Mouse (Mus musculus) bone marrow macrophage, adult 2 months (primary cell): ENCODE results near the gene Antxr2. TPM values are rescaled to one million over a fixed set of nuclear protein-coding genes. Genes with fewer than 3 reads are reported as not detected.

ENCODE experiments used
- H3K27ac ChIP-seq: 2 replicates; pipeline ENCODE4 v1.5.1; 2012; ENCODE audit warnings: low read depth, low read length; ENCODE audit not compliant: insufficient read depth
- H3K4me1 ChIP-seq: 2 replicates; pipeline ENCODE4 v1.6.1; 2012; ENCODE audit warnings: low read length; ENCODE audit not compliant: control insufficient read depth, insufficient read depth
- H3K4me3 ChIP-seq: 2 replicates; pipeline ENCODE4 v1.5.1; 2012; ENCODE audit warnings: mild to moderate bottlenecking, low read length, moderate library complexity; ENCODE audit not compliant: insufficient read depth
- CTCF ChIP-seq: IDR thresholded peaks from 2 replicates; pipeline ENCODE4 v1.5.1; 2012; ENCODE audit warnings: low read depth, mild to moderate bottlenecking, low read length, moderate library complexity
- POLR2A ChIP-seq: IDR thresholded peaks from 2 replicates; pipeline ENCODE4 v1.6.1; 2012; ENCODE audit warnings: mild to moderate bottlenecking, low read depth, low read length, borderline replicate concordance
- polyA plus RNA-seq: library from polyadenylated mRNA; stranded (reverse); fragments of >200 nt; gene quantifications from 2 replicates; pipeline ENCODE4 v1.2.4, GENCODE M21; 2012; ENCODE audit not compliant: missing spikeins, insufficient read depth, insufficient read length

Gene Antxr2
- polyA plus RNA-seq, 1 experiment: 42.0 TPM

GRCm38 (mm10) chr5:97999261-97999824 is 31.5 kb downstream of the Antxr2 start:
- TF ChIP-seq POLR2A: no peak
- TF ChIP-seq CTCF: no peak
- H3K4me1 ChIP-seq: peaks cover 7% of the 10 kb centered on the region
- H3K27ac ChIP-seq: no peak overlapping the region

GRCm38 (mm10) chr5:97996500-97997176 is 34.2 kb downstream of the Antxr2 start:
- Histone ChIP-seq H3K27ac (no peak overlapping the region), H3K4me3 (no peak overlapping the region), H3K4me1 (peaks cover 7% of the 10 kb centered on the region)
- TF ChIP-seq POLR2A (no peak), CTCF (no peak)

More at GRCm38 (mm10) chr5:97999261-97999824, 31.5 kb downstream of the Antxr2 start:
- H3K4me3 ChIP-seq: no peak overlapping the region

GRCm38 (mm10) chr5:97995881-97996280 is 35.0 kb downstream of the Antxr2 start:
- Histone ChIP-seq H3K4me1 (peaks cover 7% of the 10 kb centered on the region), H3K27ac (no peak overlapping the region), H3K4me3 (no peak overlapping the region)
- no peak for TF ChIP-seq POLR2A

GRCm38 (mm10) chr5:97986656-97987294 is 44.1 kb downstream of the Antxr2 start:
- H3K4me1 ChIP-seq: no peaks in the 10 kb centered on the region
- TF ChIP-seq CTCF (no peak), POLR2A (no peak)
- H3K4me3 ChIP-seq: no peak overlapping the region
- no peak overlapping the region for H3K27ac ChIP-seq

- Histone ChIP-seq H3K27ac (no peak overlapping the region), H3K4me3 (no peak overlapping the region), H3K4me1 (no peaks in the 10 kb centered on the region)
- TF ChIP-seq CTCF (no peak), POLR2A (no peak)
Observed at GRCm38 (mm10) chr5:97983375-97983774, 47.5 kb downstream of the Antxr2 start.

- no peak for TF ChIP-seq CTCF
- TF ChIP-seq POLR2A: no peak
- no peak overlapping the region for H3K27ac ChIP-seq
- no peak overlapping the region for H3K4me3 ChIP-seq
- H3K4me1 ChIP-seq: no peaks in the 10 kb centered on the region
Observed at GRCm38 (mm10) chr5:97980472-97980871, 50.4 kb downstream of the Antxr2 start.

GRCm38 (mm10) chr5:97973293-97973692 is 57.5 kb downstream of the Antxr2 start:
- H3K27ac ChIP-seq: no peak overlapping the region
- no peak for TF ChIP-seq POLR2A
- no peak for TF ChIP-seq CTCF
- no peaks in the 10 kb centered on the region for H3K4me1 ChIP-seq
- no peak overlapping the region for H3K4me3 ChIP-seq

- peaks cover 2% of the 10 kb centered on the region for H3K4me1 ChIP-seq
- TF ChIP-seq POLR2A: no peak
- no peak for TF ChIP-seq CTCF
- no peak overlapping the region for H3K4me3 ChIP-seq
Observed at GRCm38 (mm10) chr5:97972029-97972428, 58.8 kb downstream of the Antxr2 start.

GRCm38 (mm10) chr5:97971236-97971635 is 59.6 kb downstream of the Antxr2 start:
- peaks cover 7% of the 10 kb centered on the region for H3K4me1 ChIP-seq
- TF ChIP-seq CTCF: no peak
- no peak for TF ChIP-seq POLR2A
- H3K27ac ChIP-seq: no peak overlapping the region
- H3K4me3 ChIP-seq: no peak overlapping the region

More at GRCm38 (mm10) chr5:97972029-97972428, 58.8 kb downstream of the Antxr2 start:
- no peak overlapping the region for H3K27ac ChIP-seq

GRCm38 (mm10) chr5:97967044-97967443 is 63.8 kb downstream of the Antxr2 start:
- H3K4me1 ChIP-seq: peaks cover 12% of the 10 kb centered on the region
- H3K4me3 ChIP-seq: no peak overlapping the region
- no peak for TF ChIP-seq POLR2A
- TF ChIP-seq CTCF: no peak
- H3K27ac ChIP-seq: peak overlapping the region; percentile 48; the same call in 1 of the 2 replicates
